Comparison of ENCODE assay signal across 9 mouse cellular contexts in genomic region chr11:95513461-95514297, GRCm38 (mm10). TPM values are rescaled to one million over a fixed set of nuclear protein-coding genes. Genes with fewer than 3 reads are reported as not detected.
DNase-seq lines count a peak whose midpoint lies in the region; ATAC-seq and TF ChIP-seq lines count a peak whose summit lies in the region.
"Had no signal": no experiment of that assay in that cellular context is flagged by ENCODE, and none has a peak within 500 bp of the region (broad histone marks: within the 10 kb centered on the region; RNA-seq: fewer than 3 reads in every experiment).

No protein-coding gene starts in this region.

- H3K4me2 ChIP-seq in heart, embryonic 11.5 days: peak overlapping the region; percentile 94
- H3K4me2 ChIP-seq in stomach, embryonic 15.5 days: peak overlapping the region; percentile 98

- ATAC-seq in heart, embryonic 11.5 days (replicated peaks; ENCODE audit: insufficient number of reproducible peaks, low FRiP score, low TSS enrichment): 0 out of 2 replicates have a peak, but pooled peaks have one; percentile 15
- ATAC-seq in stomach, embryonic 15.5 days (ENCODE audit: insufficient read depth, low FRiP score, low read depth): no peak

- WGBS in heart, embryonic 11.5 days (ENCODE audit: insufficient replicate concordance): 2% methylated on average over 64 of the region's 66 CpGs
- WGBS in stomach, embryonic 15.5 days: 2% methylated on average over 65 of the region's 66 CpGs

- H3K27me3 ChIP-seq in heart, embryonic 11.5 days (ENCODE audit: control insufficient read depth, insufficient read depth, low read length): peaks cover 72% of the 10 kb centered on the region
- peaks cover 39% of the 10 kb centered on the region for H3K27me3 ChIP-seq in stomach, embryonic 15.5 days (replicated peaks)

- H3K36me3 ChIP-seq in heart, embryonic 11.5 days (ENCODE audit: control insufficient read depth, insufficient read depth, low read length): no peaks in the 10 kb centered on the region
- no peaks in the 10 kb centered on the region for H3K36me3 ChIP-seq in stomach, embryonic 15.5 days

- intact Hi-C loops in left cerebral cortex, postnatal 25 days (cut with DNase I): no loop called here

- peak overlapping the region; percentile 54 for H3K4me3 ChIP-seq in layer of hippocampus, adult 2 months
- peak overlapping the region; percentile 59 for H3K4me3 ChIP-seq in heart, embryonic 11.5 days (ENCODE audit: low read depth, low read length)
- H3K4me3 ChIP-seq in stomach, embryonic 15.5 days (replicated peaks): peak overlapping the region; percentile 57

- H3K4me1 ChIP-seq in heart, embryonic 11.5 days (ENCODE audit: control insufficient read depth, insufficient read depth, low read length): 0 out of 2 replicates have a peak, but pooled peaks cover 7% of the 10 kb centered on the region
- H3K4me1 ChIP-seq in stomach, embryonic 15.5 days: peaks cover 30% of the 10 kb centered on the region

- H3K9ac ChIP-seq in heart, embryonic 11.5 days (ENCODE audit: low read depth, low read length): peak overlapping the region; percentile 55
- peak overlapping the region; percentile 26; the same call in 1 of the 2 replicates for H3K9ac ChIP-seq in stomach, embryonic 15.5 days

- no peaks in the 10 kb centered on the region for H3K9me3 ChIP-seq in heart, embryonic 11.5 days (replicated peaks; ENCODE audit: control insufficient read depth, low read length)
- no peaks in the 10 kb centered on the region for H3K9me3 ChIP-seq in stomach, embryonic 15.5 days

- TF ChIP-seq CTCF in layer of hippocampus, adult 2 months (conservative IDR thresholded peaks at IDR 0.05): no peak

- no peak overlapping the region for H3K27ac ChIP-seq in layer of hippocampus, adult 2 months
- H3K27ac ChIP-seq in heart, embryonic 11.5 days (ENCODE audit: low read depth, low read length): no peak overlapping the region
- H3K27ac ChIP-seq in stomach, embryonic 15.5 days: no peak overlapping the region

- DNase-seq in layer of hippocampus, adult 2 months (ENCODE audit: low spot score in 2 of 2): no peak
- DNase-seq in layer of hippocampus, postnatal 36 days: no peak
- DNase-seq in cerebellum, adult 9-11 months: peak; percentile 75
- peak; percentile 9 for DNase-seq in liver
- DNase-seq in left cerebral cortex, postnatal 25 days (ENCODE audit: low spot score in 2 of 2): no peak
- no peak for DNase-seq in right cerebral cortex, postnatal 10 days (ENCODE audit: low spot score in 2 of 2)

RNA-seq across cellular contexts. Expression of gene Nxph3, which starts 0.7 kb away (rescaled TPM):
- 10 to 100 TPM; 13.5 to 18.5 TPM for total RNA-seq in layer of hippocampus, adult 2 months (2021)
- total RNA-seq in layer of hippocampus, postnatal 36 days (2021): 10 to 100 TPM; 15.3 to 17.2 TPM
- polyA plus RNA-seq in heart, embryonic 11.5 days (2014; fragmentation: Nextera tagmentation; extraction: Ambion mirVana): 0.24 and 0.39 TPM in 2 replicates
- polyA plus RNA-seq in stomach, embryonic 15.5 days (2015; fragmentation: Nextera tagmentation; extraction: Ambion mirVana): 0.58 and 0.83 TPM in 2 replicates
- total RNA-seq in left cerebral cortex, postnatal 25 days (2021): 10 to 100 TPM; 20.5 to 35.2 TPM
- total RNA-seq: neutrophil, adult 5-6 weeks had no signal

Comparison
In these comparisons a context has a peak if more than half of its experiments do, and no peak if none do; other contexts are left out.
1. DNase-seq: peak in cerebellum, adult 9-11 months (single experiment) and liver (single experiment); none in layer of hippocampus, adult 2 months (0 of 2), layer of hippocampus, postnatal 36 days (0 of 2), left cerebral cortex, postnatal 25 days (0 of 2) and right cerebral cortex, postnatal 10 days (0 of 2).
2. Peak in every context shown above with its lines, with median percentiles within 50 percentile points of each other: H3K4me3 ChIP-seq.